Mouse (Mus musculus) mouse trophoblast stem cell (cell line): Measurements from ENCODE around the gene Nphp1.

Source experiments
- in situ Hi-C, 2 experiments: fragments of 300-500 bp; cut with MseI, MboI; formaldehyde crosslinking; loops; 2 replicates in 1 of 2; 3 replicates in 1 of 2; pipeline ENCODE4 v1.15.1; 2025

Gene Nphp1

DNA sequence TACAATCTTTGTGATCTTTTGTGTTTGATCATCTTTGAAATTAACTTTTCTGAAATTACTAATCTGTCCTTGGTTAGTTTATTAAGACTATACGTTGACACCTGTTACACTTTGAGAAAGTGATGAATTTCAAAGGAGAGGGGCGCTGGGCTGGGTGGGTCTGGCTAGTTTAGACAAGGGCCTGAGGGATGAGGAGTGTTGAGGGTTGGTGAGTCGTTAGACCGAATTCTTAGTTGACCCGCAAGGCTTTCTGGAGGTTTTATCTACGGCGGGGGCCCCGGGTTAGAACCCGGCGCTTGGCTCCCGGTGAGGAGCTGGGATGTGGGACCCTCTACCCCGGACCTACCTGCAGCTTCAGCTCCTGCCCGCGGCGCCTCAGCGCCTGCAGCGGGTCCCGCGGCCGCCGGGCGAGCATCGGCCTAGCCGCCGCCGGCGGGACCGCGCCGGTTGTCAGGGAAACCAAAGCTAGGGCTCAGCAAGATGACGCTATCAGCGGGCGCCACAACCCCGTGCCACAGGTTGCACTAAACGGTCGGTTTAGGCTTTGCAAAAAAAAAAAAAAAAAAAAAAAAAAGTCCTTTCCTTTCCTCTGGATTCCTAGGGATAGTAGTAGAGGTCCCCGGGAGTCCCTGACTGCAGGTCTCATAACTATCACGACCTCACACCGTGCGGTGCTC lies at the start of gene Nphp1:
Nphp1 (minus strand) TSS at position 458 of the 677 bp plus-strand sequence.
- in situ Hi-C loops, result no loop called here

DNA sequence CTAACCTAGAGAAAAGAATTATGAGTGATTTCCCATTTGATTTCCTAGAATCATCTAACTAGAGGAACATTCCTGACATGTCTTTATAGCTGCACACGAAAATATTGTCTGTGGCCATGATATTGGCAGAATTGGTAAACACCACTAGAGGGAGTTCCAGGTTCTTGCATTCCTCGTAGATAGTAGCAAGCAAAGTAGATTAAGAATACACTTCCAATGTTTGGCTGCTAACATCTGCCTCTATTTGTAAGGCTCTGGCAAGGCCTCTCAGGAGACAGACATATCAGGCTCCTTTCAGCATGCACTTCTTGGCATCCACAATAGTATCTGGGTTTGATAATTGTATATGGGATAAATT lies 44.1 kb upstream of the Nphp1 start:
- in situ Hi-C loops, result no loop called here

DNA sequence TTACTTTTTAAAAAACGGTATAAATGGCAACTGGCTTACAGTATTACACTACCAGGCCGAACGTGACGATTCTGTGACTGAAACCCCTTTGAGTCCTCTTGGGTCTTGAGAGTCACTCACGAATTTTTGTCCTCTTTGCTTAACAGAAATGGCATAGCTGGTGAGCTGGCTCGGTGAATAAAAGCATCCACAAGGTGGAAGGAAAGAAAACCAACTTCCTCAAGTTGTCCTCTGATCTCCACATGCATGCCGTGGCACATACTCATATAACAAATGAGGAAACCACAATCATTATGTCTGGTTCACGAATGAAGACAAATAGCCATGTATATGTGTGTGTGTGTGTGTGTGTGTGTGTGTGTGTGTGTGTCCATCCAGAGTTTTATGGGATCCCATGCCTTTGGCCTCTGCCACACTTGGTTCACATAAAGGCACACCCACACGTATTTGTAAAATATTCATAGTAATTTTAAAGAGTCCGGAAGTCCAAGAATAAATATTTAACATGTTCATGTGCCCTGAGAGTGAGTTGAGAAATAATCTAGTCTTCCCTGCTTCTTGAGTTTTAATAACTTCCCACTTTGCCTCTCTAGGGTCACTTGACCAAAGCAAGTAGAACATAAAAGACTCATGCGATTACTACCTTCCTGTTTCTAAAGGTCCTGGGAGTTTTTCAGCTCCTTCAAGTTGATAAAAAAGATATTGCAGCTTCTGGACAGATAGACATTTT lies 43.6 kb upstream of the Nphp1 start:
- in situ Hi-C loops, result no loop called here

DNA sequence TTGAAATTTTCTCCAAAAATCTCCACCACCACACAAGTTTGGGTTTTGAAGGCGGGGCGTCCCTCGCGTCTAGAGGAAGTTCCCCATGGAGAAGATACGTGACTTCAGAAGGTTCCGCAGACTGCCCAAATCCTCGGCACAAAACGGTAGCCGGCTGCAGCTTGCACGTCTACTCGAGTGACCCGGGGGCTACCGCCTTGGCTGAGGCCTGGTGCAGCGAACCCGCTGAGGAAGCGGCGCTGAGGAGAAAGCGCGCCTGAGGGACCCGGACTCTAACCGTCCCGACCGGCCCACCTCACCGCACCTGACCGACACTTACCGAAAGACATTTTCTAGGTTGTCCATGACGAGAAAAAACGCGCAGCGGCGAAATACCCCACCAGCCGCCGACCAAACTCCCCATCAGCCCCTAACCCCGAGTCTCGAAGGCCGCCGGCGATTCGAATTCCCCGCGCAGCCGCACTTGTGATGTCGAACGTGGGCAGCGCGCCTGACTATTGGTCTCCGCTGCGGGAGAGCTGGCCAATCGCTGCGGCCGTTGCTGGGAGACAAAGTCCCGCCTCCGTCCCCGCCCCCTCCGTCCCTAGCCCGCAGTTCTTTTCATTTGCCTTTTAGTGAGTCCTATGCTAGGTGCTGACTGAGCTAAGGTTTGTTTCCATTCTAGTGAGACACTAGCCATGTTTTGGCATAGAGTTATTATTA lies 42.9 kb upstream of the Nphp1 start, which contains the start of gene Bub1:
Bub1 (minus strand) TSS at position 465 of the 702 bp plus-strand sequence.
- in situ Hi-C loops, result no loop called here

DNA sequence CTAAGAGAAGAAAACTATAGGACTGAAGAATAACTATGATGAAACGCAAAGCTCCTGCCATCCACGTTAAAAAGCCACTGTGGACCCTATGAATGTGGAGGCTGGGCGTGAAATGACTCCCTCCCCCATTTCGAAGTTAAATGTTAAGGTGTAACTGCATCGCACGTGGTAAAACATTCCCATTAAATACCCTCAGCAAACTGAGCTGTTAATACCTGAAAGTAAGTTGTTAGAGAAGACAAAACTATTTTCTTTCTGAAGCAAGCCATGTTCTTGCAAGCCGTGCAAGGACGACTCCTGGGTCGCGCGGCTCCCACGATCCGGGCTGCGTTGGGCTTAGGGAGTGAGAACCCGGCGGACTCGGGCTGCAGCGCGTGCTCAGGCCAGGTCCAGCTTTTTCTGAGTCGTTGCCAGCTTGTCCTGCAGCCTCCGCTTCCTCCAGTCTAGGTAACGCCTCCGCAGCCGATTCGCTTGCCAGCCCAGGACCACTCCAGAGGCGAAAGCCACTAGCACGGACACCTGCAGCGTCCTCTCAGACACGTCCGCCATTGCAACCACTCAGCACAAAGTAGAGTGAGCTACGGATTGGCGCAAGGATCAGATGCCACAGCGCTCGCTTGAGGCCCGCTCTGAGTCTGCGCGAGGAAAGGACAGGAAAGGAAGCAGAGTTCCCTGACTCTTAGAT lies 3.4 kb upstream of the Nphp1 start, which contains the start of gene Mtln:
Mtln (minus strand) TSS at position 570 of the 685 bp plus-strand sequence.
- in situ Hi-C loops, result no loop called here

DNA sequence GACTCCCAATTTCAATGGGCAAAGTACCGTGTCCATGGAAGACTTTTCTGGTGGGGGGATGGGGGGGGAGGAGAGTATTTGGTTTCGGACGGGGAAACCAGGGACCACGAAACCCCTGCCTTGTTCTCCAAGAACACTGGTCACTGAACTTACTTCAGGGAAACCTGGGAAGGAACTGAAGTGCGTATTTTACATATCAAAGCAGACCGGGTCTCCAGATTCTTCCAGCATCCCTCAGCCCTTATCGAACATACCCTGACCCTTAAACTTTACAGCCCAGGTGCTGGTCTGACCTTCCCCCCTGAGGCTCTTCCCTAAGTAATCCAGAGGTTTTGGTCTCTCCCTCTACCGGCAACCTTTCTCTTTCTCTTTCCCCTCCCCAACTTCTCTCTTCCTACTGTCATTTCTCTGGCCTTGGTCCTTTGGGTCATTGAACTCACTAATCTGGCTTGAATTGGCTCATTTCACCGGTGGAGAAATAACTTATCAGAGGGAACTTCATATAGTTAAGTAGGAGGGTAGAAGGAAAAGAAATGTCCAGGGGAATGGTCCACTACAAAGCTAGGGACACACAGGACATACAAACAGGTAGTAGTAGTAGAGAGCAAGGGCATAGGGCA lies 1.1 kb upstream of the Nphp1 start:
- in situ Hi-C loops, result no loop called here

DNA sequence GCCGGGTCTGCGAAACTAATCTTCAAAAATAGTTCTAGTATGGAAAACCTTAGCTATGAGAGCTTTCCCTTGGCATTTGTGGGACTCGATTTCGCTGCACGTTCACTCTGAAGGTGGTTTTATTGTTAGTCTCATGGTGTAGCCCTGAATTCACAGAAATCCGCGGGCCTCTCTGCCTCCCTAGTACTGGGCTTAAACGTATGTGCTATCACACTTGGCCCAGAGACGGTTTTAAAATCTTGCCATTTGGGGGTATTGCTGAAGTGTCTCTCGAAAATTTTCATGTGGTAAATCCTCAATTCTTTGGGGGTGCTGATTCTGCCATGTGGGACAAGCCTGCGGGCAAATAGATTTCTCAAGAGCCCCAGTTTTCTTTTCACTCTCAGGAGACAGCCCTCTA lies 441 bp upstream of the Nphp1 start:
- in situ Hi-C loops, result no loop called here

DNA sequence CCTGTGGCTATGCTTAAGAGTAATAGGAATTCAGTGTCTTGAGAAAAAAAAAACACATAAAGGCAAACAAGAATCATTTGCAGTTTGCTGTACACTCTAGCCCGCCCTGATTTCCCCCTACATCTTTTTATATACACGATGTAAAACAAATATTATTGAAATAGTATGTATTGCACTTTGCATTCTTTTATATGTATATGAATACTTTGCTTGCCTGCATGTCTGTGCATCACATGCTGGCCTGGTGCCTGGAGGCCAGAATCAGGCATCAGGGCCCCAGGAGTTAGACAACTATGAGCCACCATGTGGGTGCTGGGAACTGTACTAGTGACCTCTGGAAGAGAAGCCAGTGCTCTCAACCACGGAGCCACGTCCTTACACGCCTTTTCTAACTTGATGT lies 1.5 kb downstream of the Nphp1 start:
- in situ Hi-C loops, result no loop called here

DNA sequence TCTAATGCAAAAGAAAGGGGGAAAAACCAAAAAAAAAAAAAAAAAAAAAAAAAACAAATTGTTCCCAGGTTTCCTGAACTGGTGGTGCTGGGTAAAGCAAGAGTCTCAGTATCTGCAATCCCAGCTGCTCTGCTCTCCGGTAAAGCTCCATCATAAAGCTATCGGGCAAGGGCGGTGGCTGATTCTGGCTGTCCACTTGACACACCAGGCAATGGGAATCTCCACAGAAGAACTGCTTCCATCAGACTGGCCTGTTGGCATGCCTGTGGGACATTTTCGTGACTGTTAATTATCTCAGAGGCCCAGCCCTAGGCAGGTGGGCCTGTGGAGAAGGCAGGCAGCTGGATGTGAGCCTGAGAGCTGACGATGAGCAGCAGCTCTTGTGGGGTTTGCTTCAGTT lies 10.2 kb downstream of the Nphp1 start:
- in situ Hi-C loops, result no loop called here

DNA sequence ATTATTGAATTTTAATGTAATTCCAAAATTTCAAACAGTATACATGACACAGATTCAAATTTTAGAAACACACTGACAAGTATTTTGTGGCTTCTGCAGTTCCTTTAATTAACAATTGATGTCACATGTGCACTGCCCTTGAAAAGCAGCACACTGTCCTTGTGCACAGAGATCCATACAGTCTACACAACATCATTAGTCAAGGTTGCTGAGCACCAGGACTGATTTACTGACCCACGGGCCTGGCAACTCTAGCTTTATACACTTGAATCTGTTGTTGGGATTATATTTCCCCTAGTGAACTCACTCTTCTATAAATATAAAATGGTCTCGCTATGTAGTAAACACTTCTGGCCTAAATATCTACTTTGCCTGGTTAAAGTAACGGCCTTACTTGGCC lies 13.7 kb downstream of the Nphp1 start:
- in situ Hi-C loops, result no loop called here

DNA sequence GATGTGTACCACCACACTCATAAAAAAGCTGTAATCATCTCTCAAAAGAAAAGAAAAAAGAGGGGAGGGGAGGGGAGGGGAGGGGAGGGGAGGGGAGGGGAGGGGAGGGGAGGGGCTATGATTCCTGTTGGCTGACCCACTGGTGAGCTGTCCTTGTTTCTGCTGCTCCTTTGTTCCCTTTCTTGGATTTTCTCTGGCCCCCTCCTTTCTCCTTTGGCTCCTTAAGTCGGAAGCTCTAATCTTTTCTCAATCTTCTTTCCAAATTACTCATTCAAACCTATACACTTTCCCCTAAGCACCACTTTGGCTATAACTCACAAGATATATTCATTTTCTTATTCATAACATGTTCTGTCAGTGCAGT lies 14.1 kb downstream of the Nphp1 start:
- in situ Hi-C loops, result no loop called here

DNA sequence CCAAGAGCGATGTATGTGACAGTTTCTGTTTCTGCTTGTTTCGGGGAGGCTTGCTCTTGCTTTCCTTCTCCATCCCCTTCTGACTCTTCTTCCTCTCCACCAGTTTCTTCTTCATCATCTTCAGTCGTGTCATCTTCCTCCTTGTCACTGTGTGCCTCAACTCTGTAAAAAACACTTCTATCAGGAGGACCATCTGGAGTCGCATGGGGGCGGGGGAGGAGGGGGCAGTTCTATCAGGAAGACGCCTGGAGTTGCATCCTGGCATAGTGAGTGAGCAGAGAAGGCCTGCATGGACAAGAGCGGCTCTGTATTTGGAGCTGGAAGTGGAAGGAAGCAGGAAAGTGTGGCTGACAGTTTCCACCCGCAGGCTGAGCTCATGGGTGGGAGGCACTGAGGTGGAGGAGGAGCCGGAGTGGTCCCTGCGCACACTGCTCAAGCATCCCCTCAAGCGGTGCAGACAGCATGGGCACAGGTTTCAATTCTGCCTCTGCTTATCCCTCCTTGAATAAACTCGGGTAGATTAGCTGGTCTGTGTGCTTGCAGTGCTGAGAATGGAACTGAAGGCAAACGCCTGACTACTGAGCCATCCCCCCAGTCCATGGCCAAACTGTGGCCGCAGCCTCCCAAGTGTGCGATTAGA lies 14.6 kb downstream of the Nphp1 start:
- in situ Hi-C loops, result no loop called here

DNA sequence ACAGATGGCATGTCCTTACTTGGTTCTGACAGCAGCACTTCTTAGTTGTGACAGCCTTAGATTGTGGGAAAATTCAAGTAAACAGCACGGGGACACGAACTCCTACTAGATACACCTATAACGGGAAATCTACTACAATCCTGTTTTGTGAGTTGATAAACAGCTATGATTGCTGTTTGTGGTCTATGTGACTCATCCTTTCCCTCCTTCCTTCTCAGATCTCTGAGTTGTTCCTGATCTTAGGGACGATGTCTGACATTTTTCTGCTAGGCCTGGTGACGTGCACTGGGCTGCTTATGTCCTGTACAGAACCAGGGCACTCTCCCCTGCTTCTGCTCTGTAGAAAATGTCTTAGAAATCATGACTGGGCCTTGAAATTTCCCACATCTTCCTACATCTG lies 27.1 kb downstream of the Nphp1 start:
- in situ Hi-C loops, result no loop called here

DNA sequence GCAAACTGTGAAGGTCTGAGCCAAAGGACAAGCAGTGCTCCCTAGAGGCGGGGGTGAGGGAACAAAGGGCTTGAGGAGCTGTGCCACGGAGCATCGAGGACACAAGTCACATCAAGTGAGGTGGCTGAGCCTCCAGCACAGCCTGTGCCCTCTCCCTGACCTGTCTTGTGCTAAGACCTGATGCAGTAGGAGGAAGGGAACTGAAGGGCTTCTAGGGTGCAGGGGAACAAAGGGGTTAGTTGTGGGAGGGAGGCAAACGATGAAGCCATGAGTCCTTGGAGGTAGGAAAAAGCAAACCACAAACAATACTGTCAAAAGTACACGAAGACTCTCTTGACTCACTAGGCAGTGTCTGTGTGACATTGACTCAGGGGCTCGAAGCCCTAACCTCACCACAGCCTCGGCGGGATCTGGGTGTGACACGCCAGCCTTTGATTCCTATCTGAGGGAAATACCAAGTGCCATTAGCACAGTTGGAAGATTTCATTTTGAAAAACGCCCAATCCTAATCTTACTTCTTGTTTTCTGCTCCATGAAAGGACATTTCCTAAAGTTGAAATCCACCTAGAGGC lies 28.2 kb downstream of the Nphp1 start:
- in situ Hi-C loops, result no loop called here

DNA sequence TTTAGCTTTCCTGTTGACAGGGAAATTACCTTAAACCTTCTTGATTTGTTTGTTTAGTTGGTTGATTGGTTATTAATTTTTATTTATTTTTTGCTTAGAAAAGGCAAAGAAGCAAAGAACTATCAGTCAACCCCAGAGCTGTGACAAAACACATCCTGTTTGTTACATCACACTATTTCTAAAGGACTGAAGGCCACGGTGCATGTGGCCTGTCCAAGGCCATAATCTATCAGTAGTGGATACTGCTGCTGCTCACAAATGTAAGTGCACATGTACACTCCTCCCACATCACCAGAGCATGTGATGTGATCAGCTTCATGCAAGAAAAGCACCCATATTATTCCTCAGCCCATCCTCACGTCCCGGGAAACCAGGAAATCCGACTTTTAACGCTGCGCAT lies 28.7 kb downstream of the Nphp1 start:
- in situ Hi-C loops, result no loop called here

DNA sequence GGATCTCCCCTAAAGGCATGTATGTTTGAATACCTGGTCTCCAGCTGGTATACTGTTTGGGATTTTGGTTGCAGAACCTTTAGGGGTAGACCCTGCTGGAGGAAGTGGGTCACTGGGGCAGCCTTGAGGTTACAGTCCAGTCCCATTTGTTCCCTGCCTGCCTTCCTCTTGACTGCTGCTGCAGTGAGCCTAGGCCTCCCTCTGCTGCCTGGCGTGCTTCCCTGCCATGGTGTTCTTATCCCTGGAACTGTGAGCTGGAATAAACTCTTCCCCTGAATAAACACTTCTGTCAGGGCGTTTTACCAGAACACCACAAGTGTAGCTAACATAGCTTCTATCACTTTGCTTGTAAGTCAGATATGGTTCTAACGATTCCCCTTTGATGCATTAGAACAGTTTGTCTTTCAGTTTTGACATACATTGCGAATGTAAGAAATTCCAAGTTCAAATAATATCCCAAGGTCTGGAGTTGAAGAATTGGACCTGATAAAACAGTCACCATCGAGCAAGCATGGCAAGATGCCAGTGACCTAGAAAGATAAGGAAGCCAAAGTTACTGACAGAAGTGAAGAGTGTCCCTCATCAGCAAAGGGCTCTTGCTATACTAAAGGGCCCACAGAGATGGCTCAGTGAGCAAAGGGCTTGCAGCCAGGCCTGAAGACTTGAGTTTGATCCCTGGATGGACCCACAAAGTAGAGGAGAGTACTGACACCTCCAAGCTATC lies 29.4 kb downstream of the Nphp1 start:
- in situ Hi-C loops, result no loop called here

DNA sequence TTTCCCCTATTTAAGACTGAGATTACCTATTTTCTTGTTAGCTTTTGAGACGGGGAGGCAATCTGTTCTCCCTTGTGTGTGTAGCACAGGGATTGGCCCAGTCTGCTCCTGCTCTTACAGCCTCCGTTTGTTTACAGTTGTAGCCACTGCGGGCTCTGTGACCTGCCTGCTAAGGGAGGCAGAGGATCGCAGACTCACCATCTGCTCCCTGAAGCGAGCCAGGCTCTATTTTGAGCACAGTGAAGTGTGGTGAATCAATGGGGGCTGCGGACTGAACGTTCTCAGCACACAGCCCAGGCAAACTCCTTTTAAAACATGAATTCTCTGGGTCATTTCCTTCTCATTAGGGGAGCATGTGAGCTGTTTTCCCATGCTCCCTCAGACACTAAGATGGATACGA lies 31.5 kb downstream of the Nphp1 start:
- in situ Hi-C loops, result no loop called here

DNA sequence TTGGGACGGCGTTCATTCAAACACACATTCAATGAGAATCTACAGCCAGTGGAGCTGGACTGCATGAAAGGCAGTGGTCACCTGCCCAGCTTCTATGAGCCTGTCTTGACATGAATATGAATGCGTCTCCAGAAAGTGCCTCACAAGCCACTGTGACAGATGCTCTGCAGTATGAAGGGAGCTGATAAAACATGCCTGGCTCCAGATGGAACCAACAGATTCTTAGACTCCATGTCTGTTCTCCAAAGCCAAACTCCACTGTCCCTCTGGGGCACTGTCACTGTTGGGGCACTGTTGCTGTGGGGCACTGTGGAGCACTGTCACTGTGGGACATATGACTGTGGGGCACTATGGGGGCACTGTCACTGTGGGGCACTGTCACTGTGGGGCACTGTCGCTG lies 34.6 kb downstream of the Nphp1 start:
- in situ Hi-C loops, result no loop called here

DNA sequence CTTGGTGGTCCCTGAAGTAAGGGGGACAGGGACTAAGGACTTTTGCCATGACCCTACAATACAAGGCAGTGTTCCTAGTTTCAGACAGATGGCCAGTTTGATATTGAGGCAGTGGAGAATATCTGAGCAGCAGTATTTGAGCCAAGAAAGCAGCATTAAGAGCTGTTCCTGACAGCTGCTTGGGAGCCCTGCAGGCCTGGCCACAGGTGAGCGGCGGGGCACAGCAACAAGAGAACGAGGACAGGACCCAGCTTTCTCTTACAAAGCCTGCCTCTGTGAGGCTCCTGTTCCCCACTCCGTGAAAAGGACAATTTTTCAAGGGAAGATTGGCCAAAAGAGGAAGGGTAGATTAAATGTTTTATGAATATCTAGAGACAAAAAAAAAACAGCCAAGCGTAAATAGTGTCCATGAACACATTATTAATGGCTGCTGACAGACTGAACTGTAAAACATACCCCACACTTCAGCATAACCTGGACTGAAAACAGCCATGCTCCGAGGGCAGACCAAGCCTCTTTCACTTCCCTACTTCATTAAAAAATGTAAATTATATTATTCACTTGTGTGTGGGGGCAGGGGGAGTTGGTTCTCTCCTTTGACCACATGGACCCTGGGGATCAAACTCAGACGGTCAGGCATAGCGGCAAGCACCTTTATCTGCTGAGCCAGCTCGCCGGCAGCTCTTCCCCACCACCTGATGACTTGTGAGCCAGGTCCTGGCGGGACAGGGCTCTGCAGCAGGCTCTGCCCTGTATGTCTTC lies 36.7 kb downstream of the Nphp1 start:
- in situ Hi-C loops, result no loop called here

DNA sequence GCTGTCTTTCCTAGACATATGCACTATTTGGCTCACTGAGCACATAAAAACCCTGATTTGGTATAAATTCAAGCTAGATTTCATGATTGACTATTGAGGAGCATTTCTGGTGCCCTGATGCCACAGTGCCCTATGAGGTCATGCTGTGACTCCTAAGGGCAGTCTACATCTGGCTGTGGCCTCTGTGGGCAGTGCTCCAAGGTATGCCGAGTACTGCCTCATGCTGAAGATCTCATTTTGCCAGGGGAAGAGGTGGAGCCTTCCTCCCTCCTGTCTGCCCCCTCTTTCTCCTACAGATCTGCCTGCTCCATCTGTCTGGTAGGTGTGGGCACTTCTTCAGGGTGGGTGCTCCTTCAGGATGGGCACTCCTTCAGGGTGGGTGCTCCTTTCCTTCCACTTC lies 39.3 kb downstream of the Nphp1 start:
- in situ Hi-C loops, result no loop called here
